Mouse (Mus musculus): ENCODE measurements around the gene Gnl2.

The Gnl2 gene

DNA sequence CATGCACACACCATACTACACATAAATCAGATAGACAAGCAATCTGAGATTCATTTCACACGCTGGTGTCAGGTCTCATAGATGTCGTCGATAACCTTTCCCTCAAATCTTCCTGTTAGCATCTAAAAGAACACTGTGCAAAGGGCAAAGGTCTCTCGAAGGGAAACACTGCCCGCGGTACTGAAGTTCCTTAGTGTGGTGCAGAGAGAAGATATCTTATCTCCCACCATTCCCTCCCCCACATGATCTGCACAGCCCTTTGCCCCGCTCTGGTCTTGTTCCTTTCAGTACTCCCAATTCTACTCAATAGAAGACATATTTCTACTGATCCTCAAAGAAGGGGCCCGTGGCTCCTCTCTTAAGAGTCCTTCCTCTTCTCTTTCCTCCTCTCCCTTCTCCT lies 13.4 kb upstream of the Gnl2 start:
- DNase-seq (ENCODE audit: low read depth, low spot score), result no peak

DNA sequence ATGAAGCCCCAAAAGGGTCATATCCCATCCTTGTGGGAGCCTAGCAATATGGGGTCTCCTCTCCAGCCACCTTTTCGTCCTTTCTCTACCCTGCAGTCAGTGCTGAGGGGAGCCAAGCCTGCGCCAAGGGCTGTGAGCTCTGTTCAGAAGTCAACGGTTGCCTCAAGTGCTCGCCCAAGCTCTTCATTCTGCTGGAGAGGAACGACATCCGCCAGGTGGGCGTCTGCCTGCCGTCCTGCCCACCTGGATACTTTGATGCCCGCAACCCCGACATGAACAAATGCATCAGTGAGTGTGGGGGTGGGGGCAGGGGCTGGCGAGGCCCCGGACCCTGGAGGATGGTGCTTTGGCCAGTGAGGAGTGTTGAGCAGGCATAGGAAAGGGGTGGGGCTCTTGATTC lies 11.5 kb upstream of the Gnl2 start:
- no peak for DNase-seq (ENCODE audit: low read depth, low spot score)

DNA sequence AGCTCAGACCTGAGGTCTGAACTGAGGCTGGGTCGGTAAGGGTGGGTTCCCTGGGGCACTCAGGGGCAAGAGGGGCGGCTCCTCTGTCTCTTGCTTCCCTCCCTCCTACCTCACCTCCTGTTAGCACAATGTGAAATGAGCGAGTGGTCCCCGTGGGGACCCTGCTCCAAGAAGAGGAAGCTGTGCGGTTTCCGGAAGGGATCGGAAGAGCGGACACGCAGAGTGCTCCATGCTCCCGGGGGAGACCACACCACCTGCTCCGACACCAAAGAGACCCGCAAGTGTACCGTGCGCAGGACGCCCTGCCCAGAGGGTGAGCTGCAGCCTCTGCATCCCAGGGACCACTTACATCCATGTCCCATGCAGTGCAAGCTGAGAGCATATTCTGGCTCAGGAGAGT lies 8.9 kb upstream of the Gnl2 start:
- no peak for DNase-seq (ENCODE audit: low read depth, low spot score)

- no peak for DNase-seq (ENCODE audit: low read depth, low spot score)
Measured at GRCm38 (mm10) chr4:125008220-125008619, 8.2 kb upstream of the Gnl2 start.

- DNase-seq (ENCODE audit: low read depth, low spot score), result no peak
Measured at GRCm38 (mm10) chr4:125008712-125009111, 7.7 kb upstream of the Gnl2 start.

GRCm38 (mm10) chr4:125017431-125017830 lies 1.0 kb downstream of the Gnl2 start:
- DNase-seq (ENCODE audit: low read depth, low spot score), result no peak

GRCm38 (mm10) chr4:125020780-125021538 lies 4.6 kb downstream of the Gnl2 start:
- peak; percentile 5 for DNase-seq (ENCODE audit: low read depth, low spot score)

DNA sequence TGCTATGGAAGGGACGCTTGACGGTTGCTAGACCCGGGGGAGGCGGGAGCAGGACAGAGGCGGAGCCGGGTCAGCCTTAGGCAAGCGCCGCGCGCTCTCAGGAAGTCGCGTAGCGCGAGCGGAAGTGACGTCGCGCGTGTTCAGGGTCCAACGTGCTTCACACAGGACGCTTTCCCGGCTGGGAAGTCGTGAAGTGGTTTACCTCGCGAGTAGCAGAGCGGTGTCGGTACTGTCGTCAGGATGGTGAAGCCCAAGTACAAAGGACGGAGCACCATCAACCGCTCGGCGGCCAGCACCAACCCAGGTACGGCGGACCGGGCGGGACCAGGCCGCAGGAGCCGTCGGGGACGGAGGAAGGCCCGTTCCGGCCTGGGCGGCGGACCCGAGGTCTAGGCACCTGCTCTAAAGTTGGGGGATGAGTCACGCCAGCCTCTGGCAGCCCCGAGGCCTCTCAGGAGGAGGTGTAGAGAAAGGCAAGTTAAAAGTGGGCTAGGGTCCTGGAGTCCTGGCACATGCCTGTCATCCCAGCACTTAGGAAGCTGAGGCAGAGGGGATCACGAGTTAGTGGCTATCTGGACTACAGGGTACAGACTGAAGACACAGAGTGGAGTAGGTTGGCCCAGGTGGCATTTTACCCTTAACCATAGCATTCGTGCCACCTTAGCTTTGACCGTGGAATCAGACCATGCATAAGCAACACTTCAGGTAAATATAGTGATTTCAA lies 13.7 kb downstream of the Gnl2 start:
- DNase-seq (ENCODE audit: low read depth, low spot score), result peak; percentile 95

DNA sequence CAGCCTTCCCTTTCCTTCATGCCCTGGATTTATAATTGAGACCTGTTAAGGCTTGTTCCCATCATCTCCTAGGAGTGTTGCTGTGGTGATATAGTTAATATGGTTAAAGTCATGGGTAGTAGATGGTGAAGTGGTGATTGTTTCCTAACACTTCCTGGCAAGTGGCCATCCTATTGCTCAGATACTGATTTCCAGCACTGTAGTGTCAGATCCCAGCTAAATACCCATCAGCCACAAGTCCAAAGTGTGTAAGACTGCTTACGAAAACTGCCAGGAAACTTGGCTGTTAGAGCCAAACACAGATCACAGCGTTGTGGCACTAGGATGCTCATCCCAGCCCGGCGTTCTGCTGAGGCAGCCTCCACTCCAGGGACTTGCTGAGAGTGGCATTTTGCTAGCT lies 18.0 kb downstream of the Gnl2 start:
- DNase-seq (ENCODE audit: low read depth, low spot score), result no peak

GRCm38 (mm10) chr4:125044454-125044853 lies 28.1 kb downstream of the Gnl2 start:
- no peak for DNase-seq (ENCODE audit: low read depth, low spot score)

GRCm38 (mm10) chr4:125055385-125055784 lies 39.0 kb downstream of the Gnl2 start:
- DNase-seq (ENCODE audit: low read depth, low spot score), result no peak

- DNase-seq (ENCODE audit: low read depth, low spot score), result no peak
Measured at GRCm38 (mm10) chr4:125056476-125056875, 40.1 kb downstream of the Gnl2 start.

- no peak for DNase-seq (ENCODE audit: low read depth, low spot score)
Measured at GRCm38 (mm10) chr4:125057273-125057672, 40.9 kb downstream of the Gnl2 start.

DNA sequence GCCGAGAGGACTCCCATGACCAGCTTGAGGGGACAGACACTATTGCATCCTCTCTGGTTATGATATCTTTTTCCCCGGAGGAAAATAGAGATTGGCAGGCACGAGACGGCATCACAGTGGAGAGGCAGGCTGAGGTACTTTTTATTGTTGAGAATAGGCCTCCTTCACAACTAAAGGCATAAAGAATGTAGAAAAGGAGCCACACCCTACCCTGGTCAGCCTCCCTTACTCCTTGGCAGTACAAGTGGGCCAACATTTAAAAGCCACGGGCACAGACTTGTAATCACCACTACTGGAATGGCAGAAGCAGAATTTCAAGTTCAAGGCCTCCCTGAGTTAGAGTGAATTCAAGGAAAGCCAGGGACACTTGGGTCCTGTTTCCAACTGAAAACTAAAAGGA lies 41.6 kb downstream of the Gnl2 start:
- no peak for DNase-seq (ENCODE audit: low read depth, low spot score)

DNA sequence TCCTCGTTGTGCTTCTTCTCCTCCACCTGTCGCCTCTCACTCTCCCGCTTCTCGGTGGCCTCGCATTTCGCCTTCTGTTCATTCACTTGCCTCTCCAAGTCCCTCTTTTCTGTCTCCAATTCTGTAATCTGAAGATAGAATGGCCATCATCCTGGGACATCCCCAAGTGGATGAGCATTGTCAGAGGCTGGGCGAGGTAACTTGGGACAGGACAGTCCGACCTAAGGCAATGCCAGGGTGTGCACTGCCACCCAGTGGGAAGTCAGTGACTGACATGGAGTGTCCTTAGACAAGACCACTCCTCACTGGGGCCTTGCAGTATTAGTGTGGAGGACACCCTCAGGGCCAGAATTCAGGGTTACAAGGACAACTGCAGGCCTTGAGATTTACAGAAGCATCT lies 42.6 kb downstream of the Gnl2 start:
- DNase-seq (ENCODE audit: low read depth, low spot score), result peak; percentile 55

DNA sequence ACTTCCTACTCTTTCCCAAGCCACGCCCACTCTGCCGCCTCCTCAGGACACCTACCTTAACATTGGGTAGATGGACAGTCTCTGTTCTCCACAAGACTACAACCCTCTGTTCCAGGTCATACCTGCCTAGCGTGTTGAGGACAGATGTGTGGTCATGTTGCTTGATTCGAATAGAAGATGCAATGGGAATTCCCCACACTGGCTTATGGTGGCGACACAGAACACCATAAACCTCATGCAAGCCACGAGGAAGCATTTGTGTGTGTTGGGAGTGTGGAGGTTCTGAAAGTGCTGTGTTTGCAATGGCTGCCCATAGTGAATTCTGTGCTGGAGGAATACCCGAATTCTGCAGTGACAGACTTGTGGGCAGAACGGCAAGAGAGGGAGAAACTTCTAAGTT lies 47.4 kb downstream of the Gnl2 start:
- peak; percentile 18 for DNase-seq (ENCODE audit: low read depth, low spot score)

- DNase-seq (ENCODE audit: low read depth, low spot score), result peak; percentile 83
Measured at GRCm38 (mm10) chr4:125065517-125066307, 49.3 kb downstream of the Gnl2 start, which contains the start of gene Dnali1. Gene Dnali1, minus strand, starts transcription at chr4:125065703.

DNA sequence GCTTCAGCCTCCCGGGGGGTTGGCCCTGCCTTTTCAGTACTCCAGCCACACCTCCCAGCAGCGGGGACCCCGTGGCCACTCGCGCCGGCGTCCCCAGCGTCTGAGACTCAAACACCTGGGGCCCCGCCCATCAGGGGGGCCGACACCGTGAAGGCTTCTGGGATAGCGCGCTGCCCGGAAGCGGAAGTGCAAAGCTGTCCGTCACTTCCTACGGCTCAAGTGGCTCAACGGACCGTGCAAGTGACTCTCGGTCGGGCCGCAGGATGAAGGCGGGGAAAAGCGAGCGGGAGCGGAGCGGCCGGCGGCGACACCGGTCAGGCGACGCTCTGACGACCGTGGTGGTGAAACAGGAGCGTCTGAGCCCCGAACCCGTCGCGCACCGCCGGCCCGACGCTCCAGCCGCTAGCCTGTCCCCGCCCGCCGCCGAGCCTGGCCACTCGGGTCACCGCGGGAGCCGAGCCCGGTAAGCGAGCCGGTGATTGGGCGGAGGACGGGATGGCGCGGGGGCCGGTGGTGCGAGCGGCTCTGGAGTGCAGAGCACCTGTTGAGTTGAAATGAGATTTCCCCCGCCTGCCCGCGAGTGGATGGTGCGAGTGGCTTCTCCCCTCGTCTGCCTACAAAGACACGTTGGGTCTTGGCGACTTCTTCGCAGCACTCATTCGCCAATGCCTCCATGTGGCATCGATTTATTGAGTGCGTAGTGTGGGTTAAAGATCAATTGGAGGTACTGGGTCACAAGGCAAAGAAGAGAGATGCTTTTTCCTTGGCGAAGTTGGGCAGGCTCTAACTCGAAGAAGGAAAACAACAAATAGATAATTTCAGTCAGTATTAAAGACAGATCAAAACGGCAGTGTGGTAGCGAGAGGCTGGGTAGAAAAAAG lies 50.3 kb downstream of the Gnl2 start, which contains the start of gene Snip1:
Gene Snip1, plus strand, starts transcription at position 183 of the 881 bp plus-strand sequence.
- peak; percentile 93 for DNase-seq (ENCODE audit: low read depth, low spot score)

DNA sequence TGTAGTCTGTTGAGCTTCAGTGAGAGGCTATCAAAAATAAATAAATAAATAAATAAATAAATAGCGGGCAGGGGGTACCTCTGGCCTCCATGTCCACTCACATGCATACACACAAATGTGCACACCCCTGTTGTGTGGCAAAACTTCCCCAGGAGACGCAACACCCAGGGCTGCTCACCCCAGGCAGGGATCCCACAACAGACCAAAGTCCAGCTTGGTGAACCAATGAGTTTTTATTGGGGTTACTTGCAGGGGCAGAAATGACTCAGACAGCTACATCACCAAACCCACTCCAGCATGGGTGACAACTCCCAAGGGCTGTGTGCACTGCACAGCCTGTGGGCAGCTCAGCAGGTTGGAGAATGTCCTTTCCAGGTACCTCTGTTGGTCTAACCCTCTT lies 61.3 kb downstream of the Gnl2 start:
- no peak for DNase-seq (ENCODE audit: low read depth, low spot score)

GRCm38 (mm10) chr4:125078698-125079097 lies 62.3 kb downstream of the Gnl2 start:
- DNase-seq (ENCODE audit: low read depth, low spot score), result no peak
